Mouse (Mus musculus): ENCODE data around the gene Il4i1.

DNA sequence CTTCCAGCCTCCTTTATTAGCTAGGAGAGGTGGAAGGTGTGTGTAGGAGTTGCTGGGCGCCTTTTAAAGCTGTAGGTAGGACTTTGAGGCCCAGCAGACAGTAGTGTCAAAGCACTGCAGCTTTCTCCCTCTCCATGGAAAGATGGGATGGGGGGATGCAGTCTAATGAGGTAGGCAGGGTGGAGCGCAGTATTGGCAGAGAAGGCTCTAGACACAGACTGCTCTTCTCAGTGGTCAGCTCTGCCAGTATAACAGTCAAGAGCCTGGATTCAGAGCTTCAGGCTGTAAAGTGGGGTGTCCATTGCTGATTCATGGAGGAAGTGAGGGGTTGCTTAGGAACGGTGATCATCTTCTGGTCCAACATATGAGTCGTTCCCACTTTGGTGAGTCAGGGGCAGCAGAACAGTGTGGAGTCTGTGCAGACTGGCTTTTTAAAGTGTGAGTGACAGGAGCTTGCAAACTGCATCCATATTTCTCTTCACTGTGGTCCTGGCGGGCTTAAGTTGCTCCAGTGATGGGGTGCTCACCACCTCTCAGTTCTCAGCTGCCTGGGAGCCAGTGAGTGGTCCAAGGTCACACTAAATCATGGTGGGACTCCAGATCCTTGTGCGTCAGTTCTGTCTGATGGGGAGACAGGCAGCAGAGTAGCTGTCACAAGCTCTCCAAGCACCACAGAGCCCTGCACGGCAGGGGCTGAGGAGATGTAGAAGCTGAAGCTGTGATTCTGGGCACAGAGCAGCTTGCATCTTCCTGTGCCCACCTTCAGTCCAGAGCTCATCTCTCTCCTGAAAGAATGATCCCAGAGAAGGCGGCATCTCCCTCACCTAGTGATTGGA is 34.8 kb downstream of the Il4i1 start:
- no peak for TF ChIP-seq POLR2A (IDR thresholded peaks at IDR 0.05; ENCODE audit: insufficient read depth, low read length)
- TF ChIP-seq CTCF (IDR thresholded peaks at IDR 0.05; ENCODE audit: low read depth, low read length): no peak

All from ES-Bruce4 (cell line).